Mouse (Mus musculus) layer of hippocampus, postnatal 25 days (tissue): ENCODE results near the gene Klf13. TPM values are rescaled to one million over a fixed set of nuclear protein-coding genes. Genes with fewer than 3 reads are reported as not detected.

Source experiments
- DNase-seq, 2 experiments: peaks; one replicate each; pipeline ENCODE4 v3.0.0; 2022; ENCODE audit warnings: mixed read lengths in 2 of 2, low spot score in 1 of 2; ENCODE audit errors: extremely low spot score in 1 of 2
- total RNA-seq, 2 experiments: library from RNA; stranded (reverse); gene quantifications; 2 replicates each; pipeline ENCODE4 v1.2.3; 2021

The Klf13 gene
- total RNA-seq, 2 experiments from 2014 or later: 204 to 216 TPM

DNA sequence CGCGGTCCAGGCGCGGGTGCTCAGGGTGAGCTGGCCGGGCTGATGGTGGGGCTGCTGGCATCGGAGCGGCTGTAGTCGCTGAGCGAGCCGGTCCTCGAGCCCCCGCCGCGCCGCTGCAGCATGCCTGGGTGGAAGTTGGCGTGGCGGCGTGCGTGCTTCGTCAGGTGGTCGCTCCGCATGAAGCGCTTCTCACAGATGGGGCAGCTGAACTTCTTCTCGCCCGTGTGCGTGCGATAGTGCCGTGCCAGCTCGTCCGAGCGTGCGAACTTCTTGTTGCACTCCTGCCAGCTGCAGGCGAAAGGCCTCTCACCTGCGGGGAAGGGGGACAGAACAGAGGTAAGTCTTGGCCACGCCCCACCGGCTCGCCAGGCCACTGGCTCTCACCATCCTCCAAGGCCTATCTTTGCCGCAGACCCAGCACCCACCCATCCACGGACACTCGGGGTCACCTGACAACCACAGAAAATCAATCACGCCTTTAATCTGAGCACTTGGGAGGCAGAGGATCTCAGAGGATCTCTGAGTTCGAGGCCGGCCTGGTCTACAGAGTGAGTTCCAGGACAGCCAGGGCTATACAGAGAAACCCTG is 47.1 kb downstream of the Klf13 start:
- no peak for DNase-seq

DNA sequence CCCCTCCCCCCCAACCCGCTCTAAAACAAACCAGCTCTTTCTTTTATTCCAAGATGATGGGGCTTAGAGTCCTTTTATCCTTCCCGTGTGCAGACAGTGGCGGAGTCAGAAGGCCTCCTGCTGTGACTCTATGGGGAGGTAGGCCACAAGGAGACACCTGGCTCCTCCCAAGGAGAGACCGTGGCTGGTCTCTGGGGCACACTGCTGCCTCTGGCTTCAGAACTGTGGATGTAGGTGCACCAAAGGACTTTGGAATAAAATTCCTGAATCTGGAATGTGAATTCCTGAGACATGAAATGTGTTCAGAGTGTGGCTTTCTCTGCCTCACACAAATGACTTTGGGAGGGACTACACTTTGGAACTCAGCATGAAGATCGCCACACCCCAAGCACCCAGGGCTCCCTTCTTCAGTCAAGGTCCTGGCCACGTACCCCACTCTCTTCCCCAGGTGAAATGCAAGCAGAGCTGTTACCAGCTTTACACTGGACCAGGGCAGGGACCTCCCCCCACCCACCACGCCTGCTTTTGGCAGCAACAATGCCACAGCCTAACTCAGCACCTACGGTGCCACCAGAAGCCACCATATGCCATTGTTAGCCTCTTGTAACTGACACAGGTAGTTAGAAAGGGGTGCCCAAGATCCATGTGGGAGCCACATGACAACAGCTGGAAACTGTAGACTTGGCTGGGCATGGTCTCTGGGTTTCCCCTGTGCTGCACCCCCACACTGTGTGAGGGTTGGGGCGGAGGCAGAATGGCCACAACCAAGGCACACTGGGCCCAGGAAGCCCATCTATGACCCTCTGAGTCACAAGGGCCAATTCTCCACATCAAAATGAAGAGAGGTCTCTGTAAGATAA is 49.4 kb downstream of the Klf13 start:
- DNase-seq: no peak

DNA sequence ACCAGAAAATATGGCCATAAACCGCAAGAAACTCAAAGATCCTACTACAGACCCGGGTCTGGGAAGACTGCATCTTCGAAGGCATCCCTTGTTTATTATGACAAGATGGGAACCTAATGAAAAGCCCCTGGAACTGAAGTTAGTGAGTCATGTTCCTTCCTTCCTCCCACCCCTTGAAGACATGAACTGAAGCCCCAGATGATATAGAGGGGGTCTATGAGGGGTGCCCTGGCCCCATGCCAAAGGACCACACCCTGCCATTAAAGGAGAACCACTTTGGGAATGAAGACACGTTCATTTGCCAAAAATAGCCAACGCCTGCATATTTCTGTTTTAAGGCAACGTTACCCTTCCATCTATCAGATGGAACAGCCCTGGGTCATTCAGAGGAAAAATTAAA is 50.0 kb downstream of the Klf13 start:
- no peak for DNase-seq

DNA sequence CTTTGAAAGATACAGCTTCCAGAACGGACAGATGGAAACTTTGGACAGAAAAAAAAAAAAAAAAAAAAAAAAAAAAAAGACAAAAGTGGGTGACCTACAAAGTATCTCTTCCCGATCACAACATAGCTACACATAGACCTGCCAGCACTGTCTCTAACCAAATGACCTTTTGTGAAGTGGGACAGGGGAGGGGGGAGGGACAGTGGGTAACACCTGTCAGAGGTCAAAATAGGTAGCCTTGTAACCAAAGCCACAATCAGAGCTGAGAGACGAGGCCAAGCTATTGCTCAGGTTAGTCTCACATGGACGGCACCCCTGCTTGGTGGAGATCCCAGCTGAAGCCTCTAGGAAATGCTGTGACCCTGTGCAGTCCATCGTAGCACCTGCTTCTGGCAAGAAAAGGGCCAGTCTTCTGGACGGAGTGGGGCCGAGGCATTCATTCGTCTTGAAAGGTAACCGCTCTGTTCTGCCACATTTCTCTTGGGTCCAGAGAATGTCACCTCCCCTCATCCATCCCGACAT is 51.1 kb downstream of the Klf13 start:
- no peak for DNase-seq

DNA sequence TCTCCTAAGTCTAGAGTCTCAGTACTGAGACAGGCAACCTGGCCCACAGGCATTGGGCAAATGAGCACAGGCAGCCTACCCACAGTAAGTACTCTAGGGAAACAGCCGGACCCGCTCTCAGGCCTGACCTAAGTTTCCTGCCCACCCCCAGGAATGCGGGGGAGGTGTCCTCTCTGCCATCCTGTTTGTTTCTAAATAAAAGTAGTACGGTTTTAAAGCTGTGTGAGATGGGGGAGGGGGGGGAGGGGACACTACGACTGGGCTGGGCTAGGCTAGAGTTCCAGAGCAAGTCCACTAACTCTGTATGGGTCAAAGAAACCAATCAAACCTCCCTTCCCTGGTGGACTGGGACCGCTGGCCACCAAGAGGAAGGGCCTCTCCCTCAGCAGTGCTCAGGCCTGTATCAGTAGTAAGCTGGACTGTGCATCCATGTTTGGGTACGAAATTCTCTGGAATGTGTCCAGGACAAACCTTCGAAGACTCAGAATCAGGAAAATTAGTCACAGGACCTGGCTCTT is 51.6 kb downstream of the Klf13 start:
- DNase-seq: no peak

DNA sequence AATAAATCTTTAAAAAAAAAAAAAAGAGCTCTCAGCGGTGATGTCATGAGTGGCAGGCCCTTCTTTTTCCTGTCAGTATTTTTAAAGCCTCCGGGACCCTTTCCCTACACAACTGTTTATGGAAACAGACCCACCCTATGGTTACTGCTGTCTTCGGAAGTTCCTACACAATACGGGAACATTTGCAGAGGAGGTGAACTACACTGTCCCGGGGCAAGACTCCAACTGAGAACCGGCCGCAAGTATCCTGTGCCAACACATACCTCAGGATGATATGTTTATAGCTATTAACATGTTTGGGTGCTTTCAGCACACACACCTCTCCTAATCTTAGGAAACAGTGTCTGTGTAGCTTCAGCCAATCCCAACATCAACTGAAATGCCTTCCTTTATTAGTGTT is 53.7 kb downstream of the Klf13 start:
- DNase-seq: no peak

DNA sequence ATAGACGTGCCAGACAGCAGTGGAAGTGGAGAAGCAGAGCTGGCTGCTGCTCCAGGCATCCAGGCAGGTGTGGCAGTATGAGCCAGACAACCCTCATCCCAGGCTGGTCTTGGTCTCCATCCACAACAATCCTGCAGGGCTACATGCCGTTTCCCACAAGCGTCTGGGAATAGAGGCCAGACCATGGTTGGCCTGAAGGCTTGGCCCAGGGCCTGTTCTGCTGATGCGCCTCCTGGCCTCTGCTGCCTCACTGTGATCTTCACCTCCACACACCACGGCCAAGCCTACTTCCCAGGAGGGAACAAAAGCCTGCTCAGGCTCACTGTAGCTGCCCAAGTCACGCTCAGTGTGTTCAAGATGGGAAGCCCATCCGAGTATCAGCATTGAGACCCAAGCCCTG is 56.0 kb downstream of the Klf13 start:
- no peak for DNase-seq

DNA sequence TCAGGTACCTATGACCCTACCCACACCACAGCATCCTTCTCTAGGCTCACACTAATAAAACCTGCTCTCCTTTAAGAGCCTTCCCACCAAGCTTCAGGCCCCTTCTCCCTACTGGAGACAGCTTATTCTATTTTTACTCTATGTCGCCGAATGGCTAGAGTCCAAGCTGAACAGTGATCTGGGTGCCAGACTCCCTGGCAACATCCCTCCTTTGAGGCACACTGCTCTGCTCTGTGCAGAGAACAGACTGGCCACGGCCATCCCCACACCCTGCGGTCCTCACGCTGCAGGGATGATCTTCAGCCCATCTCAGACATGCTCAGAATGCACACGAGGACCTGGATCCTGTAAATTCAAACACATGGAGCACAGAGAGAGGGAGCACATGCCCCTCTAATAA is 59.1 kb downstream of the Klf13 start:
- no peak for DNase-seq

DNA sequence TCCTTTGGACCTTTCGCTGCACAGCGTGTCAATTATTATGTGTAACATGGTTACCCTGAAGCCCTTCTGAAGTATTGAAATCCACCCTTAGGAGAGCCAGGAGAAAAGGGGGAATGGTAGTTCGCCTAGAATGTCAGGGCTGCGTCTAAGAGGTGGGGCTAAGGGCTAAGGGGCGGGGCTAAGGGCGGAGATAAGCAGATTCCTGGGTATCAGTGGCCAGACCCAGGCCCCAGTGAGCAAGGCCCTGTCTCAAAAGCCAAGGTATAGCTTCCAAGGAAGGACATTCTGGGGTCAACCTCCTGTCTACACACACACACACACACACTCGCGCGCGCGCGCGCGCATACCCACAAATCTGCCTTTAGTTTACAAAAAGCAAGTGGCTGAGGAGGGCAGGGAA is 61.1 kb downstream of the Klf13 start:
- no peak for DNase-seq

DNA sequence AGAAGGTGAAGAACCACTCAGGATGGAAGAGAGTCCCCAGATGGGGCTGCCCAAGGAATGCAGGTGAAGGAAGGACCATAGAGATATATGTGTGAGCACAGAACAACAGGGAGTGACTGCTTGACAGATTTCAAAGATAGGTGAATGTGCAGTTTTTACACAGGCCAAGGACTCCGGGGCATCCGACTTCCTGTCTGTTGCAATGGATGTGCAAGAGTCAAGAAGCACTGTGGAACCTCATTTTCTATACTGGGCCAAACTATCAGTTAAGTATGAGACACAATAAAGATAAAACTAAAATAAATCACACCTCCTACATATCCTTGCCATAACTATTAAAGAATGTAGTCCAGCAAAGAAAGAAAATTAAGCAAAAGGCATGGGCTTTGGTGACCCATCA is 62.1 kb downstream of the Klf13 start:
- no peak for DNase-seq

DNA sequence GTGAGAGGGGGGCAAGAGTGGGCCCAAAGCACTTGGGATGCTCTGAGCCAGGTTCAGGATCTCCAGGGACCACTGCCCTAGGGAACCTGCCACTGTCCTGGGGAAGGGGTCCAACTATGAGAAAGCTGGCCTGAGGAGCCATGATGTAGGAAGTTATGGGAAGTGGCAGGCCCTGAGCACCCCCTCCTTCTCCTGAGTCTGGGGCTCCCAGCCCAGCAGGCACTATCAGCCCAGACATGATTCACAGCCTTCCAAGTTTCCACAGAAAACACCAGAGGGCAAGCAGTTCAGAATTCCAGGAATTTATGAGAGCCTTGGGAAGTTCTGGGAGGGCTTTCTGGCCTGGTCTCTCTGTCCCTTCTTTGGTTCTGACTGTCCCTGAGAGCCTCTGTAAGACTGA is 63.0 kb downstream of the Klf13 start:
- no peak for DNase-seq

DNA sequence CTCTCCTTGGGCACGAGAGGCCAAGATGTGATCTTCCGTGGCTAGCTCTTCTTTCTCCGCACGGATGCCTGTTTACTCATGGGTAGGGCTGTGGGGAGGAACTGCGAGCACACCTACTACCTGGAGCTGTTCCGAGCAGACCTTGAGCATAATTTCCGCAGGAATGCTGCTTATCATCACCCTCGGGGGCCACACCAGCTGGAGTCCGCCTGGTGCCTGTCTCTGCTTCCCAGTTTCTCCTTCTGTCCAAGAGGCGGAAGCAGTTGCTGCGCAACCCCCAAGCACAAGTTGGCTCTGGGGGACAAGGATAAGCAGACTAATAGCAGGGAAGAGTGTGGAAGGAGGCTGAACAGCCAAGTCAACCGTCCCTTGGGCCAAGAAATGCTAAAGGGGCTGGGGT is 64.8 kb downstream of the Klf13 start:
- DNase-seq: no peak

DNA sequence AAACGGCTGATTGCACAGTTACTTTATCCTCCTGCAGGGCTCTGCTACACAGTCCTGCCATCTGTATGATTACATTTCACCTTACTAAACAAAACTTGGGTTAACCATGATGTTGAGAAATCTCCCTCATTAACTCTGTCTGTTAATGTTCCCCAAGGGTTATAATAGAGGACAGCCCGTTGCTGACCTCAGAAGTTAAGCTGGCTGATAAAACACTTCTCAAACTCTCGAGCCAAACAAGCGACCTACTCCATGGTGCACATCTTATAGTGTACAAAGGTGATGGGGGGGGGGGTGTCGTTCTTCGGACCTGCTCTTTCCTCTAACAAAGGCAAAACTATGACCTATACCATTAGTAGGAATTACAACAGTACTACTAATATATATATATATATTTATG is 67.0 kb downstream of the Klf13 start:
- no peak for DNase-seq

DNA sequence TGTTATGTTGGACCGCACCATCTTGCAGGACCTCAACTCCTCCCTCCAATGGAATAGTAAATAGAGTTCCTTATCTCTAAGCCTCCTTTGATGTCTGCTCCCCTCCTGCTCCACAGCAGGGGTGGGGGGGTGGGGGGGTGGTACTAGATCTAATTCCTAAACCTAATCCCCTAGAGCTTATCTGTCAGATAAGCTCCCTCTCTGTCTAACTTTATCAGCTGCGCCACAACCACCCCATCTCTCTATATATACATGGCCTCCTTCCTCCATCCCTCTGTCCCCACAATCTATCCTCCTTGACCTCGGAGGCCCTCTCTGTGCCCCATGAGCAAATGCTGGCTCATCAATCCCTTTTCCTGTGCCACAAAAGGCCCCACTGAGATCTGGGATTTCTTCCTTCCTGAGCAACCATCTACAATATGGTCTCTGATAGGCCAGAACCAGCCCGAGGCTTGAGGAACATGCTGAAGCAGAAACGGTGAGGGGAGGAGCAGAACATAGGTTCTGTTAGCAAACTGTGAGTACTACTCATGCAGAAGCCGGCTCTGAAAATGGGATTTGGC is 70.3 kb downstream of the Klf13 start:
- no peak for DNase-seq

DNA sequence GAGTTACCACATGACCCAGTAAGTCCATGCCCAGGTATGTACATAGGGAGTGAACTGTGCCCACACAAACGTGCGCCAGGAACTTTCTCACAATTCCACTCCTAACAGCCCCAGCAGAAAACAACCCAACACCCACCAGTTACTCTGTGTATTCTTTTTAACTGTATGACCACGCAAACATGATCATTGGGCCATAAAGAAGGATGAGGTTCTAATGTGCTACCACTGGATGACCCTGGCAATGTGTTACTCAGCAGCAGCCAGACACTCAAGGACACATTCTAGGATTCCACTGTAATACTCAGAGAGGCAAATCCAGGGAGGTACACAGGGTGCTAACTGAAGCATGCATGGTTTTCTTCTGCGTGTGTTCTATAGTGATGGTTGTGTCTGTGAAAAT is 72.8 kb downstream of the Klf13 start:
- DNase-seq: no peak

DNA sequence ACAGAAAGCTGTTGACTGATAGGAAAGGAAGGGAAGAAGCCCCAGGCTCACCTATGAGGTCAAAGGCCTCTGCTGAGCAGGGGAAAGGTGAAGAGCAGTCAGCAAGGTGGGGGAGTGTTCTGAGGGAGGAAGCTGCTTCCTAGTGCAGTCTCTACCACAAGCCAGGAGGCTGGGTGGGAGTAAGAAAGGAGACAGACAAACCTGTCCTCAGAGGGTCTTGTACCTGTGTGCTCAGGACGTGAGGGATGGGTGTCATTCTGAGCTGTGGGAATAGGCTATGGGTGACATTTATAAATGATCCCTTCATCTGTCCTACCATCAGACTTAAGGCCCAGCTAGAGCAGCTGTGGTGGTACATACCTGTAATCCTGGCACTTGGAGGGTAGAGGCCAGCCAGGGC is 75.7 kb downstream of the Klf13 start:
- DNase-seq: no peak

DNA sequence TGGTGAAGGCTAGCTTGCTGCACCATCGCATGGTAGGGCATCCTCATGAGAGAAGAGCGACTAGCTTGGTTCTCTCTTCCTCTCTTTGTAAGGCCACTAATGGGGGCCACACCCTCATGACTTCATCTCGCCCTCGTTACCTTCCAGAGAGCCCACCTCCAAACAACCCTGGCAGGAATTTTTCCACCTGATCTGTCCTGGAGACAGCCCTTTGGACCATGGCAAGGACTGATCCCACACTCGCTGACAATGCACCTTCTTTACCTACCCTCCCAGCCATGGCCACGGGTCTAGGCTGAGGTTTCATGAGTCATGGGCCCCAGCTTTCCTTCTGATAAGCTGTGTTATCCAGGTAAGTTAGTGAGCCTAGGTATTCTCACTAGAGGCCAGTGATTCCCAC is 77.6 kb downstream of the Klf13 start:
- DNase-seq: no peak

DNA sequence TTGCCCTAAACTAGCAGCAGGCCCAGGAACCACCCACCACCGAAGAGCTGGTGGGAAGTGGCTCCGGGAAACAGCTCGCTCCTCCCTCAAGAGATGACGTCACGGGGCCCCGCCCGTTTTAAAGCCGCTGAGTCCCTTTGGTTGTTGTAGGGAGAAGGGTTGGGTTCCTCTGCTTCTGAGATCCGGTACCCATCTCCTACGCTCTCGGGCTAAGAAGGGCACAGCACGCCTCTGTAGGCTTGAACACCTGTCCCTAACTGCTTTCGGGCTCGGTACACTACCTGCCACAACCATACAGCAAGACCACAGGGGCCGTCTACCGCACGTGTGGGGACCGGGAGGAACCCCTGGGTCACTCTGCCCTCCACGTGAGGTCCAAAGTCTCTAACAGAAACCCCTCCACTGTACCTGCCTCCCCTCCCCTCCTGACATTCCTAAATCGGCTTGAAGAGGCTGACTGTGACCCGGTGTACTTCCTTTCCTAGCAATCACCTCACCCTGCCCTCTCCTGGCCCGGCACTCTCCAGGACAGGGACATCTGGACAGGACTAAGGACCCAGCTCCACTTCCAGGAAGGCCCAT is 80.1 kb downstream of the Klf13 start:
- DNase-seq: peak; percentile 73 to 85

DNA sequence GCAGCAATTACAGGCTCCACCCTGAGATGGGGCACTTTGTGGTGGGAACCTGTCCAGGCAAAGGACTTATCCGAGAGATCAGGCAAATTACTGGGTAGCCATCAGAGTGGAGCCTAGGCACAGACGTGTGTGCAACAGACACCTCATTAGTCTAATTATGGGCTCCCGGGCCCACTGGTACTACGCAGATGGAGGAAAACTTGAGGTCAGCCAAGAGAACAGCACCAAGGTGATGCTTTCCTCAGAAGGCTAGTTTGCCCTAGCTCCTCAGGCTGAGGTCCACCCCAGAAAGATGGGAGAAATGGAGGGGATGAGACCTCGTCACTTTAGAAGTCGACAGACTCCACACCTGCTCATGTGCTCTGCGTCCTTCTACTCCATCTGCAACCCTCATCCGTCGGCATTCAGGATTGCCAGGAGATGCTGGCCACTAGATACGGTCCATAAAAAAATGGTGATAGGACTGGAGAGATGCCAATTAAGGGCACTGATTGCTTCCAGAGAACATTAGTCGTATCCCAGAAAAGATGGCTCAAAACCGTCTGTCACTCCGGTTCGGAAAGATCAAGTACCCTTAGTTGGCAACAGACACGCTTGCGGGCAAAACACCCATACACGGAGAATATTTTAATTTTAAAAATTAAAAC is 80.8 kb downstream of the Klf13 start:
- DNase-seq: no peak

DNA sequence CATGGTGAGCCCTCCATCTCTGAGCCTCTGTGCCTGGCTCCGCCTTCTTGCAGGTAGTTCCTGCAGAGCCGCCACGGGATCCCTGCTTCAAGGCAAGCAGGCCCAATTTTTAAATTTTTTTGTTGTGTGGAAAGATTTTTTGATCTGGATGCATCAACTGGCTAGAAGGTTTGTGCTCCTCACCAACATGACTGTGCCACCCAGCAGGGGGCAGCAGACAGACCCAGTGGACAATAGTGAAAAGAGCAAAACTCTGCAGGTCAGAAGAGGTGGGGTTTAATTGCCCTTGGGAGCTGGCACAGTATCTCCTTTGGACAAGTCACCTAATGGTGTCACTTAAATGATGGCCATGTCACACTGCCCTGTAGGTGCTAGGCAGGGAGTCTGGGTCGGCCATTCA is 83.4 kb downstream of the Klf13 start:
- DNase-seq: peak; percentile 52 to 82
